In genomic region chr5:140151180-140151579, GRCm38 (mm10) we compare ENCODE assay signal across 13 mouse cellular contexts.
DNase-seq lines count a peak whose midpoint lies in the region; ATAC-seq and TF ChIP-seq lines count a peak whose summit lies in the region.
"Had no signal": no experiment of that assay in that cellular context is flagged by ENCODE, and none has a peak within 500 bp of the region (broad histone marks: within the 10 kb centered on the region; RNA-seq: fewer than 3 reads in every experiment).

No protein-coding gene starts in this region.

- no peak for TF ChIP-seq POLR2A in lung, adult 2 months (IDR thresholded peaks at IDR 0.05; ENCODE audit: borderline replicate concordance, extremely low read depth, low read depth, low read length)

- DNase-seq in heart, adult 8-10 months (ENCODE audit: low spot score): no peak
- DNase-seq in urinary bladder, postnatal 14 days (ENCODE audit: low spot score): peak; percentile 29
- no peak for DNase-seq in urinary bladder, adult 2 months (ENCODE audit: low spot score)
- peak; percentile 38 for DNase-seq in lung, adult 2 months
- DNase-seq in stomach, postnatal 0 days (ENCODE audit: low spot score): peak; percentile 33
- no peak for DNase-seq in cerebellum, postnatal 4 days (ENCODE audit: low spot score in 2 of 2)
- no peak for DNase-seq in embryo, embryonic 9.5 days (ENCODE audit: extremely low spot score)
- DNase-seq: adrenal gland, postnatal 14 days; gastrocnemius, postnatal 10 days; right cerebral cortex, postnatal 25 days had no signal

- H3K9ac ChIP-seq in heart, embryonic 14.5 days (ENCODE audit: low read length): no peak overlapping the region
- H3K9ac ChIP-seq in stomach, postnatal 0 days (ENCODE audit: low read length): no peak overlapping the region

- H3K9me3 ChIP-seq in heart, embryonic 14.5 days (ENCODE audit: control insufficient read depth, low read length): no peaks in the 10 kb centered on the region; the same call in 1 of the 2 replicates
- no peaks in the 10 kb centered on the region for H3K9me3 ChIP-seq in stomach, postnatal 0 days (ENCODE audit: control insufficient read depth, low read length)
- H3K9me3 ChIP-seq: G1E had no signal

- H3K4me3 ChIP-seq in heart, embryonic 14.5 days (ENCODE audit: control insufficient read depth in 1 of 2, insufficient read depth in 1 of 2, low read depth in 1 of 2, low read length in 2 of 2): no peak overlapping the region
- H3K4me3 ChIP-seq in lung, adult 2 months (replicated peaks; ENCODE audit: extremely low read depth, low read depth, low read length): no peak overlapping the region
- no peak overlapping the region for H3K4me3 ChIP-seq in stomach, postnatal 0 days (ENCODE audit: low read depth, low read length)

- no peak for TF ChIP-seq CTCF in lung, adult 2 months (IDR thresholded peaks at IDR 0.05; ENCODE audit: insufficient read depth, low read length)
- no peak for TF ChIP-seq CTCF in stomach, postnatal 0 days (IDR thresholded peaks at IDR 0.05; ENCODE audit: low read depth)

- H3K4me1 ChIP-seq in heart, embryonic 14.5 days (ENCODE audit: control insufficient read depth in 2 of 2, insufficient read depth in 2 of 2, low read length in 2 of 2): peaks cover 13 to 21% of the 10 kb centered on the region in 2 experiments; a peak in 3 of 4 replicates
- peaks cover 3% of the 10 kb centered on the region for H3K4me1 ChIP-seq in lung, adult 2 months (ENCODE audit: control insufficient read depth, insufficient read depth, low read length)
- no peaks in the 10 kb centered on the region for H3K4me1 ChIP-seq in stomach, postnatal 0 days (replicated peaks; ENCODE audit: control insufficient read depth, insufficient read depth)

- H3K36me3 ChIP-seq in heart, embryonic 14.5 days (ENCODE audit: control insufficient read depth, insufficient read depth, low read length): no peaks in the 10 kb centered on the region
- no peaks in the 10 kb centered on the region for H3K36me3 ChIP-seq in stomach, postnatal 0 days (ENCODE audit: control insufficient read depth, insufficient read depth, low read length)

- 13% methylated on average over 2 of the region's 2 CpGs for WGBS in heart, embryonic 14.5 days
- 57% methylated on average over 2 of the region's 2 CpGs for WGBS in lung, adult 2 months
- 41% methylated on average over 2 of the region's 2 CpGs for WGBS in stomach, postnatal 0 days

- no peak for TF ChIP-seq EP300 in stomach, postnatal 0 days (optimal IDR thresholded peaks at IDR 0.05)

- H3K27ac ChIP-seq in heart, embryonic 14.5 days (replicated peaks in 1 of 2; ENCODE audit: control insufficient read depth in 1 of 2, insufficient read depth in 1 of 2, low read depth in 2 of 2, low read length in 2 of 2): peak overlapping the region; percentile 27 to 45; a peak in 2 of 4 replicates
- H3K27ac ChIP-seq in stomach, postnatal 0 days (replicated peaks): no peak overlapping the region

- H3K4me2 ChIP-seq in heart, embryonic 14.5 days (ENCODE audit: low read length): no peak overlapping the region
- no peak overlapping the region for H3K4me2 ChIP-seq in stomach, postnatal 0 days (replicated peaks; ENCODE audit: low read depth)

- no peak for ATAC-seq in heart, embryonic 14.5 days (ENCODE audit: insufficient number of reproducible peaks, insufficient read depth, low FRiP score, low read depth)
- ATAC-seq in stomach, postnatal 0 days (ENCODE audit: low FRiP score, low TSS enrichment): peak; percentile 47; the same call in 1 of the 2 replicates
- ATAC-seq: inflammation-experienced regulatory T-cells, adult 6 months had no signal

- no peaks in the 10 kb centered on the region for H3K27me3 ChIP-seq in heart, embryonic 14.5 days (ENCODE audit: control insufficient read depth, insufficient read depth, low read length)
- no peaks in the 10 kb centered on the region for H3K27me3 ChIP-seq in stomach, postnatal 0 days (ENCODE audit: control insufficient read depth, insufficient read depth, low read length)

Comparison
In these comparisons a context has a peak if more than half of its experiments do, and no peak if none do; other contexts are left out.
1. DNase-seq: peak in urinary bladder, postnatal 14 days (single experiment), lung, adult 2 months (single experiment) and stomach, postnatal 0 days (single experiment); none in heart, adult 8-10 months (single experiment), urinary bladder, adult 2 months (single experiment), cerebellum, postnatal 4 days (0 of 2) and embryo, embryonic 9.5 days (single experiment).